Mouse (Mus musculus) heart, embryonic 13.5 days (tissue): ENCODE measurements around the gene Mybpc1. TPM values are rescaled to one million over a fixed set of nuclear protein-coding genes. Genes with fewer than 3 reads are reported as not detected.

Experiments
- ATAC-seq: fragments of 200-750 bp; cut with Nextera tagmentation; 2 replicates; pipeline ENCODE4 v1.8.0; 2017; ENCODE audit warnings: moderate TSS enrichment; ENCODE audit not compliant: insufficient number of reproducible peaks, low FRiP score, low TSS enrichment; ENCODE audit errors: extremely low read depth
- H3K27ac ChIP-seq: fragments of 300-500 bp; sonication (generic); replicated peaks from 2 replicates; pipeline ENCODE4 v1.5.1; 2015; ENCODE audit warnings: moderate library complexity, mild to moderate bottlenecking, inconsistent platforms
- H3K27me3 ChIP-seq: fragments of 300-500 bp; sonication (generic); replicated peaks from 2 replicates; pipeline ENCODE4 v1.6.1; 2015; ENCODE audit warnings: mild to moderate bottlenecking, inconsistent platforms
- H3K36me3 ChIP-seq: fragments of 300-500 bp; sonication (generic); 2 replicates; pipeline ENCODE4 v1.6.1; 2015; ENCODE audit warnings: mild to moderate bottlenecking, inconsistent platforms
- H3K4me1 ChIP-seq: fragments of 300-500 bp; sonication (generic); 2 replicates; pipeline ENCODE4 v1.6.1; 2015; ENCODE audit warnings: inconsistent platforms
- H3K4me2 ChIP-seq: fragments of 300-500 bp; sonication (generic); 2 replicates; pipeline ENCODE4 v1.6.1; 2015; ENCODE audit warnings: inconsistent platforms, mild to moderate bottlenecking, moderate library complexity
- H3K4me3 ChIP-seq: fragments of 300-500 bp; sonication (generic); 2 replicates; pipeline ENCODE4 v1.5.1; 2015; ENCODE audit warnings: moderate library complexity, mild to moderate bottlenecking, inconsistent platforms
- H3K9ac ChIP-seq: fragments of 300-500 bp; sonication (generic); 2 replicates; pipeline ENCODE4 v1.6.1; 2015; ENCODE audit warnings: inconsistent platforms, mild to moderate bottlenecking, moderate library complexity
- H3K9me3 ChIP-seq: fragments of 300-500 bp; sonication (generic); 2 replicates; pipeline ENCODE4 v1.6.1; 2016; ENCODE audit warnings: inconsistent platforms
- WGBS: fragments of 180-500 bp; shearing (Covaris S2); methylation state at CpG from one replicate; pipeline ENCODE4 v1.1.7; 2015; ENCODE audit warnings: mixed read lengths; 5-methylcytosine and 5-hydroxymethylcytosine counted together
- polyA plus RNA-seq: library from polyadenylated mRNA; unstranded; fragments of >200 nt; fragmentation: Nextera tagmentation; extraction: Ambion mirVana; gene quantifications from 2 replicates; pipeline ENCODE4 v1.2.1, GENCODE M21; 2015

The Mybpc1 gene
- polyA plus RNA-seq = 2.0 and 3.4 TPM in 2 replicates

DNA sequence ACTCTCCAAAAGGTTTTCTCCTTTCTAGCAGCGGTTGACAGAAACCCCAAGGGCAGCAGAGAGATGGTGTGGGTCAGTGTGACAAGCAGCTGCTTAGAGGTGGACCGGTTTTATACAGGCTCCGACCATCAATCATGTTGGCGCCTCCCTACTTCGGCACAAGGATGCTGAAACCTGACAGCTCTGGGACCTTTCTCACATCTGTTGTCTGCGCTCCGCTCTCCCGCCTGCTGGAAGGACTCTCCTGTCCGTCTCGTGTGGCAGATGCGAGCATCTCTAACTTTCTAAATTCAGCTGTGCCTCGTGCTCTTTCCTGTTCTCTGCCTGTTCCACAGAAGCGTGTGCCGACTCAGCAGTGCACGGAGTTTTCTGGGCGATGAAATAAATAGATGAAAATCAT, at the start of gene Mybpc1:
Mybpc1 (minus strand) TSS at position 210 of the 400 bp plus-strand sequence.
- H3K27me3 ChIP-seq = no peaks in the 10 kb centered on the region; the same call in 1 of the 2 replicates
- H3K27ac ChIP-seq = no peak within 1 kb of the TSS
- no peak within 1 kb of the TSS; the same call in 1 of the 2 replicates for H3K9ac ChIP-seq
- H3K4me2 ChIP-seq = peak within 1 kb of the TSS; percentile 50
- no peaks in the 10 kb centered on the region for H3K9me3 ChIP-seq
- WGBS = 30% methylated on average over 16 of the region's 16 CpGs
- no peaks in the 10 kb centered on the region for H3K36me3 ChIP-seq
- H3K4me1 ChIP-seq = 0 out of 2 replicates have a peak, but pooled peaks cover 6% of the 10 kb centered on the region
- H3K4me3 ChIP-seq = peak within 1 kb of the TSS; percentile 25
- ATAC-seq = no peak

DNA sequence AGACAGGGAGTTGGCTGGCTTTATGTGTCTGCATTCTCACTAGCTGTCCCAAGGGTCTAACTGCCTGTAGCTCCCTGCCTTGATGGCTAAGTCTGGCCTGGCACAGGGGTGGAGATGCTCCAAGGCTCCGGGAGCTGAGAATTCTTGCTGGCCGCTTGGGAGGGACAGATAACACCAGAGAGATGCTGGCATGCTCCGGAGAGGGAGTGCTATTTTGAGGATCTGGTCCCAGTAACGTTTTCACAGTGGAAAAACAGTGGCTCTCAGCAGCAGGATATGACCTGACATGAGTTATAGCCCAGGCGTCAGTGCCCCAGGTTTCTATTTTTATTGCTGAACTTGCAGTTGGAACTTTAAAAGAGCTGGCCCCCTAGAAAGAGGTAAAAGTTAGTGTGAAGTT, 40.5 kb upstream of the Mybpc1 start:
- 0 out of 2 replicates have a peak, but pooled peaks have one; percentile 37 for ATAC-seq
- no peak overlapping the region for H3K4me3 ChIP-seq
- no peak overlapping the region for H3K4me2 ChIP-seq
- H3K9ac ChIP-seq = no peak overlapping the region
- H3K4me1 ChIP-seq = peaks cover 11% of the 10 kb centered on the region
- no peaks in the 10 kb centered on the region for H3K9me3 ChIP-seq
- peak overlapping the region; percentile 79 for H3K27ac ChIP-seq
- 0 out of 2 replicates have a peak, but pooled peaks cover 2% of the 10 kb centered on the region for H3K27me3 ChIP-seq
- H3K36me3 ChIP-seq = no peaks in the 10 kb centered on the region
- 8% methylated on average over 5 of the region's 5 CpGs for WGBS

DNA sequence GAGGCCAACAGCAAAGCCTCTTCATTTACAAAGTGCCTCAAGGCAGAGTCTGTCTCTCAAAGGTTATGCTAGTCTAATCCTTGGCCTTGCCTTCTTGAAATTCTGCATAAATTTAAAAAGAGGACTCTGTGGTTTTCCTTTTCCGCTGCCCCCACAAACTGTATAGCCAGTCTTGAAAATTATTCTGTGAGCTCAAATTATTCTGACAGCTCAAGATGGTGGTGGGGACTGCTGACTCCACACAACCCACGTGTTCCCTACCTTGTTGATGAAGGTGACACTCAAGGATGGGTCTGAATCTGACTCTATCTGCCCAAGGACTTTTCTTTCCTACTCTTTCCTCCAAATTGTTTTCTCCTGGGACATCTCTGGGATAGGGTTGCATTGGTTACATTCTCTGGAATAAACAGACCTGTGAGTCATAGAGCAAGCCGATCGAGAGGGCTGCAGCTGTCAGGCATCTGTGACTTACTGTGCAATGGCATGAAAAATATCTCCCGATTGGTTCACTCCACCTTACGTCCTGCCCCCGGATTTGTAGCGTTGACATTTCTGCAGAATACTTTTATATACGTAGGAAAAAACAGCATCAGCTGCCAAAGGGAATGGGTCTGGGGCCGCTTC, 26.5 kb upstream of the Mybpc1 start:
- H3K9me3 ChIP-seq = no peaks in the 10 kb centered on the region
- H3K9ac ChIP-seq = no peak overlapping the region
- H3K4me1 ChIP-seq = no peaks in the 10 kb centered on the region
- no peak overlapping the region for H3K27ac ChIP-seq
- 71% methylated on average over 10 of the region's 10 CpGs for WGBS
- H3K36me3 ChIP-seq = no peaks in the 10 kb centered on the region
- H3K4me3 ChIP-seq = no peak overlapping the region
- peaks cover 20% of the 10 kb centered on the region for H3K27me3 ChIP-seq
- ATAC-seq = no peak
- H3K4me2 ChIP-seq = no peak overlapping the region

DNA sequence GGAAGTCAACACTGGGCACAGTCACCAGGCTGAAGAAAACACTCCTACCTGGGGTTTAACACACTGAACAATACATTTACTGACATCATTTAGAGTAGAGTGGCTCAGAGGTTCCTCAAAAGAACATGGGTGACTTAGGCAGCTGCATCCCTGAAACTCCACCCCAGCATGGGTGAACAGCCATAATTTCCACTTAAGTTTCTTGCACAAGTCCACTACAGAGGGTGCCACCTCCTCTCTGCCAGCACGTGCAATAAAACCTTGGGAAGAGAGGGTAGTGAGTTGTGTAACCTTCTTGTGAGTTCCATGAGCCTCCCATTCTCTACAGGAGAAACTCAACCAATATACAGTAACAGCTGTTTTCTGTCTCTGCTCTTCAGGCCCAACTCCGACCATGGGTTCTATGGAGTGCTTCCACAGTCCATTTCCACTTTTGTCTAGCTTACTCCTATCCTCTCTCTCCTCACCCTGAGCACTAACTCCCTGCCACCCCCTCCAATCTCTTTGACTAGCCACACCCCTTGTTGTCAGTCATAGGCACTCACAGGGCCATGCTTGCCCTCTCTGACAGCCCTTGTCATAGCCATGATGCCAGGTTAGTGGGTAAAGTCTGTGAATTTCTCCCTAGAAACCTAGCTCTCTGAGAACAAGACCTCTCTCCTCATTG, 25.8 kb upstream of the Mybpc1 start:
- H3K4me1 ChIP-seq = no peaks in the 10 kb centered on the region
- 72% methylated on average over 2 of the region's 2 CpGs for WGBS

DNA sequence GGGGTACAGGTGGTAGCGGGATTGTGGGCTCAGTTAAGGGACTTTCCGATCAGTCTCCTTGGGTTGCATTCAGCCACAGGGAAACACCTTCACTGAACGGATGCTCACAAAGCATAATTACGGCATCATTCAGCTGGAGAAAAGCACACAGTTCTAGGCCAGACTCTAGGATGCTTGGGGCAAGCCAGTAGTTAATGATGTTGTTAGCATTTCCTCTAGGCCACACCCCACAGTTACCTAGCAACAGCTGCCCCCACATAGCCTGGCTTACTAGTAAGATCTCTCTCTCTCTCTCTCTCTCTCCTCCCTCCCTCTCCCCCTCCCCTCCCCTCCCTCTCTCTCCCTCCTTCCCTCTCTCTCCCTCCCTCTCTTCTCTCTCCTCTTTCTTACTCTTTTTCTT, 22.1 kb upstream of the Mybpc1 start:
- Histone ChIP-seq H3K9ac (no peak overlapping the region), H3K4me3 (no peak overlapping the region), H3K4me1 (peaks cover 12% of the 10 kb centered on the region), H3K9me3 (no peaks in the 10 kb centered on the region), H3K27ac (no peak overlapping the region), H3K4me2 (no peak overlapping the region), H3K36me3 (no peaks in the 10 kb centered on the region), H3K27me3 (peaks cover 35% of the 10 kb centered on the region)
- WGBS = 80% methylated on average over 4 of the region's 4 CpGs
- ATAC-seq = no peak

More for the DNA sequence above, 25.8 kb upstream of the Mybpc1 start:
- Histone ChIP-seq H3K36me3 (no peaks in the 10 kb centered on the region), H3K27me3 (peaks cover 24% of the 10 kb centered on the region), H3K27ac (no peak overlapping the region), H3K9ac (no peak overlapping the region), H3K9me3 (no peaks in the 10 kb centered on the region), H3K4me2 (no peak overlapping the region), H3K4me3 (no peak overlapping the region)
- no peak for ATAC-seq

DNA sequence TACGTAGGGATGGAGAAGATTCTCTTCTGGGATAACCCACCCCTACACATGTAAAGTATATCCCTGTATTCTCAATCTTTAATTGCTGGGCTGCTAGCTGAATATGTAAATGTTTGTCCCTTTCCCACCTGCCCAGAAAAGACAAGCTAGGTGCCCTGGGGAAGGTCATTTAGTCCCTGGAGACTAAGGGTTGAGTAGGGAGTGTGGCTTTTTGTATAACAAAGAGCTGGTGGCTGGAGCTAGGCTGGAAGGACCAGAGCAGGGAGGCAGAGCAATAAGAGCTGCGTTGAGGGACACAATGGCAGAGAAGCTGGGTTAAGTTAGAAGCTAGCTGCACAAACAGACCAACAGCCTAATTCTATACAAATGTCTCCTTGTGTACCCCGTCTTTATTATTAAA, 21.2 kb upstream of the Mybpc1 start:
- peaks cover 17% of the 10 kb centered on the region for H3K4me1 ChIP-seq
- H3K4me2 ChIP-seq = no peak overlapping the region
- no peaks in the 10 kb centered on the region for H3K9me3 ChIP-seq
- WGBS = 76% methylated on average over 3 of the region's 3 CpGs
- no peak for ATAC-seq
- H3K27ac ChIP-seq = no peak overlapping the region
- H3K27me3 ChIP-seq = peaks cover 35% of the 10 kb centered on the region
- no peak overlapping the region for H3K9ac ChIP-seq
- H3K36me3 ChIP-seq = no peaks in the 10 kb centered on the region
- no peak overlapping the region for H3K4me3 ChIP-seq

DNA sequence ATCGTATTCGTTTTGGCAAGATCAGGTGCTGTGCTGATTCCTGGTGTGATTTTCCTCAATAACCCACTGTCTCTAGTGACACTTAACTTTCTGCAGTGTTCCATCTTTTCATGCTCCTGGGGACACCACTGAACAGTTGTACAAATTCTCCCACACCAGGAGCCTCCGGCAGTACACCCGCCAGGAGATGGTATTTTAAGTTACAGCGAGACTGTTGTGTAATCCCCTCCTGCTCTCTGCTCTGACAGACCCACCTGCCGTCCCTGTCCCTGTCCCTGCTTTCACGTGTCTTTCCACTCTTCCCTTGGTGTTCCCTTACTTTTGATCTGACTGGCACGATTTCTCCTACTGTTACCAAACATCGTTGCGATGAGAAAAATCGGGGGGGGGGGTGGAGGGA, 19.3 kb upstream of the Mybpc1 start:
- H3K4me1 ChIP-seq = peaks cover 17% of the 10 kb centered on the region
- no peak overlapping the region for H3K9ac ChIP-seq
- H3K36me3 ChIP-seq = no peaks in the 10 kb centered on the region
- 78% methylated on average over 11 of the region's 11 CpGs for WGBS
- no peak overlapping the region for H3K27ac ChIP-seq
- ATAC-seq = no peak
- no peak overlapping the region for H3K4me2 ChIP-seq
- no peaks in the 10 kb centered on the region for H3K9me3 ChIP-seq
- H3K27me3 ChIP-seq = peaks cover 31% of the 10 kb centered on the region
- H3K4me3 ChIP-seq = no peak overlapping the region

DNA sequence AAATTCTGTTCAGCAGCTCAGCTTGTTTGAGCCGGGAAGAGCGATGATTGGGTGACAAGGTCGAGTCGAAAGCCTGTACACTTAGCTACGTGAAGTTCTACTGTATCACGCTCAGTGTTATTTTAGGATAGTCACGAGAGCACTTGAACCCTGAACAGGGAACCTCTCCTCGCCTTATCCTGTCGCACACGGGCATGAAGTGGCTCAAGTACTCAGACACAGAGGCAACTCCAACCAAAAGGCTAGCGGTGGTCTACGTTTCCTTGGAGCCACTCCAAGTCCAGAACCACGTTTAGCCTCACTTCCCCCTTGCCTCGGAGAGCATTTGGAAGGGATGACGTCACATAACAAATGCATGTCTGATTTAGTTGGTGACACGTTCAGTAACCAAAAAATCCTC, 17.7 kb upstream of the Mybpc1 start:
- H3K36me3 ChIP-seq = no peaks in the 10 kb centered on the region
- H3K4me1 ChIP-seq = peaks cover 17% of the 10 kb centered on the region
- peak; percentile 81; the same call in 1 of the 2 replicates for ATAC-seq
- H3K4me3 ChIP-seq = no peak overlapping the region
- WGBS = 33% methylated on average over 16 of the region's 16 CpGs
- no peaks in the 10 kb centered on the region for H3K9me3 ChIP-seq
- H3K27me3 ChIP-seq = peaks cover 38% of the 10 kb centered on the region
- H3K4me2 ChIP-seq = peak overlapping the region; percentile 40
- no peak overlapping the region for H3K9ac ChIP-seq
- H3K27ac ChIP-seq = peak overlapping the region; percentile 65

DNA sequence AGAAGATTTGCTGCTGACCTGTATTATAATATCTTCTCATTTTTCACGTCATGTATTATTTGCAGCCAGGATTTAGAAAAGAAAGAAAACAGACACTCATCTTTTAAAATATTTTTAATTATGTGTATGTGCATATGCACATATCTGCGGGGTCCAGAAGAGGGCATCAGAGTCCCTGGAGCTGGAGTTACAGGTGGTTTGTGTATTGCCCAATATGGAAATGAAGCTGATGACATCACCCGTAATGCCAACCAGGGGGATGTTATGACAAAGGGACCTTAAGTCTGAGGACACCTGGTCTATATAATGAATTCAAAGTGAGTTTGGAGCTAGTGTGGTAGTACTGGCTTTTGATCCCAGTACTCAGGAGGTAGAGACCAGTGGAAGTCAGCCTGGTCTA, 15.9 kb upstream of the Mybpc1 start:
- no peak for ATAC-seq
- H3K9me3 ChIP-seq = no peaks in the 10 kb centered on the region
- WGBS = 81% methylated on average over 3 of the region's 3 CpGs
- peaks cover 38% of the 10 kb centered on the region for H3K27me3 ChIP-seq
- no peak overlapping the region for H3K4me2 ChIP-seq
- H3K4me3 ChIP-seq = no peak overlapping the region
- no peaks in the 10 kb centered on the region for H3K36me3 ChIP-seq
- peaks cover 17% of the 10 kb centered on the region for H3K4me1 ChIP-seq
- H3K9ac ChIP-seq = no peak overlapping the region
- H3K27ac ChIP-seq = no peak overlapping the region

DNA sequence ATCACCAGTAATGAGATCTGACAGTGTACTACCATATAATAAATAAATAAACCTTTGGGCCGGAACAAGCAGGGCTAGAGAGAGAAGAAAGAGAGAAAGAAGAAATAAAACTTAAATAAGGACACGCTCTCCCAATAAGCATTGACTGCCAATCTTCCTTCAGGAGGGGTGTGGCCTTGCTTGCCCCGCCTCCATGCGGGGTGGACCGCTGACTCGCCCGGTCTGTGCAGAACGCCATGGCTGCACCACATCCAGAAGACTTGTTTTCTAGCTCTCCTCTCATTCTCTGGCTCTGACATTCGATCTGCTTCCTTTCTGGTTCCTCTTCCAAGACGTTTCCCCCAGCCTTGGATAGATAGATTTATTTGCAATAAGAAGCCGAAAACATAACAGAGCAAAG, 8.1 kb upstream of the Mybpc1 start:
- Histone ChIP-seq H3K27ac (no peak overlapping the region), H3K9me3 (no peaks in the 10 kb centered on the region)
- ATAC-seq = no peak

DNA sequence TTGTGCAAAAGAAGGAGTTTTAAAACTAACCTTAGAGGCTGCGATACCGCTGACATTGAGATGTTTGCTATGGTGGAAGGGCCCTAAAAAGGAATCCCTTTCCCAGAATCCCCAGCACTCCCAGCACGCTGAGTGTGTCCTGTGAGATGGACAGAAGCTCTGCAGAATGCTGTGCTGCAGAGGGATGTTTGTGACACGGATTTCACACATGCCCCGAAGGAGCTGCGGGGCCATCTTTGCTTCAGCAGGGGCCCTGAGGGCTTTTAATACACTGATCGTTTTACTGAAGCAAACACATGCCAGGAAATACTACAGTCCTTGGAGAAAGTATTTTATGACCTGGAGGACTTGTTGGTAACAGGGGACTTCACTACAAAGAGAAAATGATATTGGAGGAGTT, 1.7 kb upstream of the Mybpc1 start:
- Histone ChIP-seq H3K36me3 (no peaks in the 10 kb centered on the region), H3K27ac (no peak overlapping the region), H3K9me3 (no peaks in the 10 kb centered on the region), H3K27me3 (no peaks in the 10 kb centered on the region; the same call in 1 of the 2 replicates), H3K4me1 (0 out of 2 replicates have a peak, but pooled peaks cover 6% of the 10 kb centered on the region), H3K9ac (no peak overlapping the region), H3K4me3 (no peak overlapping the region), H3K4me2 (no peak overlapping the region)
- no peak for ATAC-seq
- 65% methylated on average over 7 of the region's 7 CpGs for WGBS

More for the DNA sequence above, 8.1 kb upstream of the Mybpc1 start:
- Histone ChIP-seq H3K27me3 (peaks cover 16% of the 10 kb centered on the region), H3K36me3 (no peaks in the 10 kb centered on the region), H3K9ac (no peak overlapping the region), H3K4me3 (no peak overlapping the region), H3K4me2 (no peak overlapping the region), H3K4me1 (0 out of 2 replicates have a peak, but pooled peaks cover 3% of the 10 kb centered on the region)
- 84% methylated on average over 11 of the region's 11 CpGs for WGBS
